Mouse (Mus musculus): Measurements from ENCODE around the gene Cops2. TPM values are rescaled to one million over a fixed set of nuclear protein-coding genes. Genes with fewer than 3 reads are reported as not detected.

Cops2 gene
- polyA plus RNA-seq, 1 experiment from 2014 or later, result 21.5 TPM

GRCm38 (mm10) chr2:125800428-125800827 is 58.5 kb downstream of the Cops2 start:
- Histone ChIP-seq H3K4me3 (ENCODE audit: low read depth, low read length) (no peak overlapping the region), H3K27ac (ENCODE audit: low read depth) (no peak overlapping the region), H3K36me3 (replicated peaks; ENCODE audit: insufficient read depth, low read length) (no peaks in the 10 kb centered on the region), H3K4me2 (ENCODE audit: low read depth, low read length) (no peak overlapping the region), H3K9ac (replicated peaks) (no peak overlapping the region), H3K9me3 (ENCODE audit: low read length) (no peaks in the 10 kb centered on the region), H3K4me1 (ENCODE audit: insufficient read depth) (no peaks in the 10 kb centered on the region), H3K27me3 (ENCODE audit: insufficient read depth, low read length) (no peaks in the 10 kb centered on the region)
- TF ChIP-seq CTCF (IDR thresholded peaks at IDR 0.05; ENCODE audit: low read depth) (no peak), EP300 (IDR thresholded peaks at IDR 0.05; ENCODE audit: low read depth) (no peak)
- DNase-seq, result no peak
- ATAC-seq, result no peak
- 60% methylated on average over 4 of the region's 4 CpGs for WGBS (ENCODE audit: insufficient replicate concordance)

GRCm38 (mm10) chr2:125797872-125798271 is 61.1 kb downstream of the Cops2 start:
- Histone ChIP-seq H3K4me2 (ENCODE audit: low read depth, low read length) (no peak overlapping the region), H3K9me3 (ENCODE audit: low read length) (no peaks in the 10 kb centered on the region), H3K27ac (ENCODE audit: low read depth) (no peak overlapping the region), H3K9ac (replicated peaks) (no peak overlapping the region), H3K36me3 (replicated peaks; ENCODE audit: insufficient read depth, low read length) (no peaks in the 10 kb centered on the region), H3K4me3 (ENCODE audit: low read depth, low read length) (no peak overlapping the region), H3K4me1 (ENCODE audit: insufficient read depth) (peaks cover under 1% of the 10 kb centered on the region; the same call in 1 of the 2 replicates), H3K27me3 (ENCODE audit: insufficient read depth, low read length) (no peaks in the 10 kb centered on the region)
- TF ChIP-seq CTCF (IDR thresholded peaks at IDR 0.05; ENCODE audit: low read depth) (no peak), EP300 (IDR thresholded peaks at IDR 0.05; ENCODE audit: low read depth) (no peak)
- ATAC-seq (no peak), DNase-seq (no peak)

- no peak for DNase-seq
- TF ChIP-seq EP300 (IDR thresholded peaks at IDR 0.05; ENCODE audit: low read depth) (no peak), CTCF (IDR thresholded peaks at IDR 0.05; ENCODE audit: low read depth) (no peak)
- Histone ChIP-seq H3K4me1 (ENCODE audit: insufficient read depth) (peaks cover 8% of the 10 kb centered on the region), H3K4me2 (ENCODE audit: low read depth, low read length) (no peak overlapping the region), H3K9ac (replicated peaks) (no peak overlapping the region), H3K36me3 (replicated peaks; ENCODE audit: insufficient read depth, low read length) (no peaks in the 10 kb centered on the region), H3K9me3 (ENCODE audit: low read length) (no peaks in the 10 kb centered on the region), H3K27ac (ENCODE audit: low read depth) (no peak overlapping the region), H3K4me3 (ENCODE audit: low read depth, low read length) (no peak overlapping the region), H3K27me3 (ENCODE audit: insufficient read depth, low read length) (no peaks in the 10 kb centered on the region)
- WGBS (ENCODE audit: insufficient replicate concordance), result 42% methylated on average over 2 of the region's 2 CpGs
- ATAC-seq, result no peak
Measured at GRCm38 (mm10) chr2:125795118-125795517, 63.8 kb downstream of the Cops2 start.

GRCm38 (mm10) chr2:125794166-125794565 is 64.8 kb downstream of the Cops2 start:
- peaks cover 8% of the 10 kb centered on the region for H3K4me1 ChIP-seq (ENCODE audit: insufficient read depth)
- no peaks in the 10 kb centered on the region for H3K9me3 ChIP-seq (ENCODE audit: low read length)
- H3K4me3 ChIP-seq (ENCODE audit: low read depth, low read length), result no peak overlapping the region
- TF ChIP-seq EP300 (IDR thresholded peaks at IDR 0.05; ENCODE audit: low read depth) (no peak), CTCF (IDR thresholded peaks at IDR 0.05; ENCODE audit: low read depth) (no peak)
- no peaks in the 10 kb centered on the region for H3K36me3 ChIP-seq (replicated peaks; ENCODE audit: insufficient read depth, low read length)
- H3K27ac ChIP-seq (ENCODE audit: low read depth), result no peak overlapping the region
- H3K9ac ChIP-seq (replicated peaks), result no peak overlapping the region
- H3K4me2 ChIP-seq (ENCODE audit: low read depth, low read length), result no peak overlapping the region
- DNase-seq, result no peak
- ATAC-seq, result no peak
- H3K27me3 ChIP-seq (ENCODE audit: insufficient read depth, low read length), result no peaks in the 10 kb centered on the region
- WGBS (ENCODE audit: insufficient replicate concordance), result 65% methylated on average over 2 of the region's 2 CpGs

GRCm38 (mm10) chr2:125792879-125793261 is 66.1 kb downstream of the Cops2 start:
- TF ChIP-seq EP300 (IDR thresholded peaks at IDR 0.05; ENCODE audit: low read depth) (no peak), CTCF (IDR thresholded peaks at IDR 0.05; ENCODE audit: low read depth) (no peak)
- Histone ChIP-seq H3K9ac (replicated peaks) (no peak overlapping the region), H3K4me3 (ENCODE audit: low read depth, low read length) (no peak overlapping the region), H3K27me3 (ENCODE audit: insufficient read depth, low read length) (no peaks in the 10 kb centered on the region), H3K27ac (ENCODE audit: low read depth) (no peak overlapping the region), H3K9me3 (ENCODE audit: low read length) (no peaks in the 10 kb centered on the region), H3K4me1 (ENCODE audit: insufficient read depth) (peaks cover 8% of the 10 kb centered on the region), H3K36me3 (replicated peaks; ENCODE audit: insufficient read depth, low read length) (no peaks in the 10 kb centered on the region), H3K4me2 (ENCODE audit: low read depth, low read length) (no peak overlapping the region)
- peak; percentile 44 for DNase-seq
- WGBS (ENCODE audit: insufficient replicate concordance), result 69% methylated on average over 11 of the region's 11 CpGs
- peak; percentile 76 for ATAC-seq

- Histone ChIP-seq H3K9me3 (ENCODE audit: low read length) (no peaks in the 10 kb centered on the region), H3K36me3 (replicated peaks; ENCODE audit: insufficient read depth, low read length) (no peaks in the 10 kb centered on the region), H3K27me3 (ENCODE audit: insufficient read depth, low read length) (no peaks in the 10 kb centered on the region), H3K4me1 (ENCODE audit: insufficient read depth) (peaks cover 8% of the 10 kb centered on the region), H3K4me2 (ENCODE audit: low read depth, low read length) (0 out of 2 replicates have a peak overlapping the region, but pooled peaks have one; percentile 22), H3K4me3 (ENCODE audit: low read depth, low read length) (no peak overlapping the region), H3K27ac (ENCODE audit: low read depth) (0 out of 2 replicates have a peak overlapping the region, but pooled peaks have one; percentile 36), H3K9ac (replicated peaks) (no peak overlapping the region)
- TF ChIP-seq EP300 (IDR thresholded peaks at IDR 0.05; ENCODE audit: low read depth) (no peak), CTCF (IDR thresholded peaks at IDR 0.05; ENCODE audit: low read depth) (no peak)
- DNase-seq (no peak), ATAC-seq (peak; percentile 30)
- WGBS (ENCODE audit: insufficient replicate concordance), result 33% methylated on average over 2 of the region's 2 CpGs
Measured at GRCm38 (mm10) chr2:125792144-125792878, 66.6 kb downstream of the Cops2 start.
